In genomic region chr13:12394609-12395505, GRCm38 (mm10) we compare ENCODE assay signal across 8 mouse cellular contexts. TPM values are rescaled to one million over a fixed set of nuclear protein-coding genes. Genes with fewer than 3 reads are reported as not detected.
DNase-seq lines count a peak whose midpoint lies in the region; ATAC-seq lines count a peak whose summit lies in the region.

Gene Heatr1, plus strand, starts transcription at chr13:12395027.

- peak within 1 kb of the TSS; percentile 80 for H3K9ac ChIP-seq in heart, embryonic 14.5 days (ENCODE audit: low read length)
- peak within 1 kb of the TSS; percentile 80 for H3K9ac ChIP-seq in liver, embryonic 13.5 days
- peak within 1 kb of the TSS; percentile 74 for H3K9ac ChIP-seq in stomach, embryonic 16.5 days (ENCODE audit: low read length)

- H3K27me3 ChIP-seq in heart, embryonic 14.5 days (ENCODE audit: control insufficient read depth, insufficient read depth, low read length): no peaks in the 10 kb centered on the region
- peaks cover 10% of the 10 kb centered on the region; the same call in 1 of the 2 replicates for H3K27me3 ChIP-seq in liver, embryonic 13.5 days
- H3K27me3 ChIP-seq in stomach, embryonic 16.5 days (ENCODE audit: control insufficient read depth, insufficient read depth, low read length): no peaks in the 10 kb centered on the region

- peak within 1 kb of the TSS; percentile 65 to 70 for H3K27ac ChIP-seq in heart, embryonic 14.5 days (replicated peaks in 1 of 2; ENCODE audit: control insufficient read depth in 1 of 2, insufficient read depth in 1 of 2, low read depth in 2 of 2, low read length in 2 of 2)
- peak within 1 kb of the TSS; percentile 44 for H3K27ac ChIP-seq in liver, embryonic 13.5 days
- H3K27ac ChIP-seq in stomach, embryonic 16.5 days (ENCODE audit: low read length): peak within 1 kb of the TSS; percentile 69

- under 1% methylated on average over 43 of the region's 43 CpGs for WGBS in heart, embryonic 14.5 days
- under 1% methylated on average over 43 of the region's 43 CpGs for WGBS in liver, embryonic 13.5 days (ENCODE audit: insufficient replicate concordance)
- under 1% methylated on average over 43 of the region's 43 CpGs for WGBS in stomach, embryonic 16.5 days

- H3K4me2 ChIP-seq in heart, embryonic 14.5 days (ENCODE audit: low read length): peak within 1 kb of the TSS; percentile 97
- peak within 1 kb of the TSS; percentile 91 for H3K4me2 ChIP-seq in liver, embryonic 13.5 days
- peak within 1 kb of the TSS; percentile 97 for H3K4me2 ChIP-seq in stomach, embryonic 16.5 days (ENCODE audit: low read depth, low read length)

- no peaks in the 10 kb centered on the region for H3K9me3 ChIP-seq in heart, embryonic 14.5 days (ENCODE audit: control insufficient read depth, low read length)
- H3K9me3 ChIP-seq in liver, embryonic 13.5 days (replicated peaks): no peaks in the 10 kb centered on the region
- no peaks in the 10 kb centered on the region for H3K9me3 ChIP-seq in stomach, embryonic 16.5 days (replicated peaks; ENCODE audit: control insufficient read depth, low read length)

- H3K4me3 ChIP-seq in heart, embryonic 14.5 days (ENCODE audit: control insufficient read depth in 1 of 2, insufficient read depth in 1 of 2, low read depth in 1 of 2, low read length in 2 of 2): peak within 1 kb of the TSS; percentile 74 to 94
- H3K4me3 ChIP-seq in liver, embryonic 13.5 days (replicated peaks): peak within 1 kb of the TSS; percentile 94
- peak within 1 kb of the TSS; percentile 99 for H3K4me3 ChIP-seq in stomach, embryonic 16.5 days (replicated peaks; ENCODE audit: low read length)

- peak; percentile 99 for DNase-seq in c-Kit-negative CD71-positive TER-119-positive erythroid progenitor cells, embryonic 14.5 days (ENCODE audit: low read depth, low spot score)
- peak; percentile 98 for DNase-seq in fibroblast of lung, adult 2 months (ENCODE audit: low read depth)
- DNase-seq in kidney, postnatal 14 days: peak; percentile 97
- peak; percentile 99 for DNase-seq in liver, embryonic 13.5 days
- DNase-seq in neural tube, embryonic 10.5 days (ENCODE audit: extremely low spot score, low spot score): peak; percentile 89

- H3K36me3 ChIP-seq in heart, embryonic 14.5 days (ENCODE audit: control insufficient read depth, insufficient read depth, low read length): peaks cover 29% of the 10 kb centered on the region
- peaks cover 13% of the 10 kb centered on the region; the same call in 1 of the 2 replicates for H3K36me3 ChIP-seq in liver, embryonic 13.5 days
- H3K36me3 ChIP-seq in stomach, embryonic 16.5 days (ENCODE audit: control insufficient read depth, insufficient read depth, low read length): no peaks in the 10 kb centered on the region

- H3K4me1 ChIP-seq in heart, embryonic 14.5 days (ENCODE audit: control insufficient read depth in 2 of 2, insufficient read depth in 2 of 2, low read length in 2 of 2): peaks cover 2 to 9% of the 10 kb centered on the region in 2 experiments; a peak in 3 of 4 replicates
- peaks cover 13% of the 10 kb centered on the region for H3K4me1 ChIP-seq in liver, embryonic 13.5 days (replicated peaks)
- peaks cover 9% of the 10 kb centered on the region for H3K4me1 ChIP-seq in stomach, embryonic 16.5 days (ENCODE audit: control insufficient read depth, insufficient read depth, low read length)

- peak; percentile 91 for ATAC-seq in CD4-positive, CD25-positive, alpha-beta regulatory T cell, adult 4 months
- peak; percentile 96 for ATAC-seq in heart, embryonic 14.5 days (ENCODE audit: insufficient number of reproducible peaks, insufficient read depth, low FRiP score, low read depth)
- peak; percentile 95 for ATAC-seq in liver, embryonic 13.5 days (ENCODE audit: low read depth)
- ATAC-seq in stomach, embryonic 16.5 days (ENCODE audit: insufficient read depth, low FRiP score): peak; percentile 99

RNA-seq across cellular contexts. Expression of gene Heatr1, which starts in this region (rescaled TPM):
- 10 to 100 TPM; 23.6 to 37.5 TPM for polyA plus RNA-seq in CD4-positive, CD25-positive, alpha-beta regulatory T cell, adult 4 months (2017; shearing (Covaris generic))
- polyA plus RNA-seq in heart, embryonic 14.5 days (2014; fragmentation: Nextera tagmentation; extraction: Ambion mirVana): 9.9 and 12.0 TPM in 2 replicates
- polyA plus RNA-seq in liver, embryonic 13.5 days (2015; fragmentation: Nextera tagmentation; extraction: Ambion mirVana): 14.5 and 20.8 TPM in 2 replicates
- polyA plus RNA-seq in stomach, embryonic 16.5 days (2015; fragmentation: Nextera tagmentation; extraction: Ambion mirVana): 17.5 and 19.2 TPM in 2 replicates

Comparison
In these comparisons a context has a peak if more than half of its experiments do, and no peak if none do; other contexts are left out.
1. Peak in every context shown above with its lines: DNase-seq, ATAC-seq, H3K4me3 ChIP-seq and H3K27ac ChIP-seq.